Mouse (Mus musculus) stomach, postnatal 0 days (tissue): ENCODE measurements around the gene Glis2.

ENCODE experiments used
- CTCF ChIP-seq: IDR thresholded peaks from 2 replicates; pipeline ENCODE4 v1.5.1; 2016; ENCODE audit warnings: antibody characterized with exemption, low read depth, mild to moderate bottlenecking, moderate library complexity
- EP300 ChIP-seq: optimal IDR thresholded peaks from 2 replicates; pipeline ENCODE3; 2016; ENCODE audit warnings: antibody characterized with exemption

DNA sequence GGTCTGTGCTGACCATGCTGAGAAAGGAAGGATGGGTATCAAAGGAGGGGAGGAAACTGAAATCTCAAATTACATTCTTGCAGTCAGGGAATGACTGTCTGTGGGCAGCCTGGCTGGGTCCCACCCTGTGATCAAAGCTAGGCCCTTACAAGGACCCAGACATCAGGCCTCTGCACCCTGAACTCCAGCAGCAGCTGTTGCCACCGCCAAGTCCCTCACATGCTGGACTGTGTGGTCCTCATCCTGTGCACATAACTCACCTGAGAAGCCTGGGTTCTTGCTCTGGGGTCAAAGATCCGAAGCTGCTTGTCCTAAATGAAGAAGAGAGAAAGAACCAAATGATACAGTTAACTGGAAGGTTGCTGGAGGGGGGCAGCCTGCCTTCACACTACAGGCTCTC is 67.1 kb downstream of the Glis2 start:
- TF ChIP-seq EP300 (no peak), CTCF (no peak)
